Mouse (Mus musculus): ENCODE data around the gene Ssh3.
A peak's percentile ranks its signal among the peaks of the same experiment; 100 is the strongest.

Gene Ssh3

GRCm38 (mm10) chr19:4244775-4245174 is 24.2 kb downstream of the Ssh3 start:
- DNase-seq (ENCODE audit: low read depth) = no peak

GRCm38 (mm10) chr19:4242416-4242815 is 26.6 kb downstream of the Ssh3 start:
- peak; percentile 46 for DNase-seq (ENCODE audit: low read depth)

GRCm38 (mm10) chr19:4240247-4240668 is 28.7 kb downstream of the Ssh3 start:
- DNase-seq (ENCODE audit: low read depth) = no peak

DNA sequence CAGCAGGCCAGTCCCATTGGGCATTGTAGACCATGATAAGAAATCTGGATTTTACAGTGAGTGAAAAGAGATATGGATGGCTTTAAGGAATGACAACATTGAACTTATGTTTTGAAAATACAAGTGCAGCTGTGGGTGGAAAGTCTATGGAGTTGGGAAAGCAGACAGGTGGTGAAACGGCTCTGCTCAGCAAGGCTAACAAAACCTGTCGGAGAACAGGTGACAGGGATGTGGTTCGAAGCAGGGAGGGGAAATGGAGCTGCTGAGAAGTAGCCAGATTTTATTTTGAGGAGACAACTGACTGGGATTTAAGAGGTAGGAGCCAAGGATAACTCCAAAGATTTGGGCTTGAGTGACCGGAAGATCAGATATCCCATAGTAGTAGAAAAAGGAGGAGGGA is 34.4 kb downstream of the Ssh3 start:
- DNase-seq (ENCODE audit: low read depth) = no peak

DNA sequence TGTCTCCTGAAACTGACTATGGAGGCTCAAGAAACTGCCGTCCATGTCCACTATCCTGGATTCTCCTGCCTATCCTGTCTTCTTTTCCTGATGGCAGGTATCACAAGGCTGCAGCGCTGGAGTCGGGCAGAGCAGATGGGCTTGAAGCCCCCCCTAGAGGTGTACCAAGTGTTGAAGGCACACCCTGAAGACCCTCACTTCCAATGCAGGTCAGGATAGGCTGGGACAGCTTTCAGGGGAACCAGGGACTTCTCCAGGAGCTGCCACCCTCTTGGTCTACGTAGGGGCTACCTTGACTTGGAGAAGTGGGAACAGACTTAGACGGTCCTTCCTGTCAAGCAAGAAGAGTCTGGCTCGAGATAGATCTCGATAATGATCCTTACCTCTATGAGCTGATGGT is 36.3 kb downstream of the Ssh3 start:
- DNase-seq (ENCODE audit: low read depth) = no peak

DNA sequence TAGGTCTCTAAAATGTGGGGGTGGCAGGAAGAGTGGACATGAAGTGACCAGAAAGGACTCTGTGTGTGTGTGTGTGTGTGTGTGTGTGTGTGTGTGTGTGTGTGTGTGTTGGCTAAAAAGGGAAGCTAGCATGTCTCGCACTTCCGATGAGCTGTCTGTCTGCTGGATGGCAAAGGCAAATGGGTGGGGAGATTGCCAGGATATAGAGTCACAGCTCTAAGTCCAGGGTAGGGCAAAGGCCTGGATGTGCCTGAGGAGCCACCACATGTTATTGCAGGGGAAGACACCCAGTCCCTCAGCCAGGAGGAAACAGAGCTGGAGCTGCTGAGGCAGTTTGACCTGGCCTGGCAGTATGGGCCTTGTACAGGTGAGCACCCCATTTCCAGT is 36.8 kb downstream of the Ssh3 start:
- peak; percentile 90 for DNase-seq (ENCODE audit: low read depth)

DNA sequence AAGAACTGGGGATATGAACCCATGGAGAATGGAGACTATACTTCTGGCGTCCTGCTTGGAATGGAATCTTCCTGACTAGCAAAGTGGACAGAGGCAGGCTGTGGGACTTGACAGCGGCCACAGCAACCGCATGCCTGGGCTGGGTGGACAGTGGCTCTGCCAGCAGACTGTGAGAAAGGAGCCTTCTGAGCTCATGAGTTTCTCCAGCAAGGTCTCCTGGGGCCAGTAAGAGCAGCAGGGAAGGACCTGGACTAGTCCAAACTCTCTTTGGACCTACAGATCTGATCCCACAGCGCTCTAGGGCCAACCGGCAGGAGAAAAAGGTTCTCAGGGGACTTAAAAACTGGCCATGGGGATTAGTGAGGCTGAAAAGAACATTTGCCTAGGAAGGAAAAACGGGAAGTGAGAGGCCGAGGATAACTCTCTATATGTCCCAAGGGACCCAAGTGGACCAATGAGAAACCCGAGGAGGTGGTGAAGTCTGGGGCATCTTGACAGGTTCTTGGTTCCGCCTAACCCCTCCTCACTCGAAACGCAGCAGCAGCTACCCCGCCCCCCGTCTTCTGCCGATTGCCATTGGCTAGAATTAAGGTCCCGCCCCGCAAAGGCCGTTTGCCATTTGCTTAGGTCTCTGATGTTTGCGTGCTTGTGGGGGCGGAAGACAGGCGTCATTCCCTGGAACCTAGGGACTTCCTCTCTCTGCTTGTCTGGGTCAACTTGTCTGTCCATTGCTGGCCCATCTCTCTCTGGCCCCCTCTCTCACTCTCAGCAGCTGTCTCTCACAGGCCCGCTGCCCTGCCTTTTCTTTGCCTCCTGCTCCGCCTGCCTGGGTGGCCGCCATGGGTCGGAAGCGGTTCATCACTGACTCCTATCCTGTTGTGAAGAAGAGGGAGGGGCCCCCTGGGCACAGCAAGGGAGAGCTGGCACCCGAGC is 37.5 kb downstream of the Ssh3 start, which contains the start of gene Pold4:
Gene Pold4 (plus strand): TSS at position 647 of the 933 bp plus-strand sequence.
- peak; percentile 98 for DNase-seq (ENCODE audit: low read depth)

GRCm38 (mm10) chr19:4230415-4230814 is 38.6 kb downstream of the Ssh3 start:
- DNase-seq (ENCODE audit: low read depth) = peak; percentile 29

DNA sequence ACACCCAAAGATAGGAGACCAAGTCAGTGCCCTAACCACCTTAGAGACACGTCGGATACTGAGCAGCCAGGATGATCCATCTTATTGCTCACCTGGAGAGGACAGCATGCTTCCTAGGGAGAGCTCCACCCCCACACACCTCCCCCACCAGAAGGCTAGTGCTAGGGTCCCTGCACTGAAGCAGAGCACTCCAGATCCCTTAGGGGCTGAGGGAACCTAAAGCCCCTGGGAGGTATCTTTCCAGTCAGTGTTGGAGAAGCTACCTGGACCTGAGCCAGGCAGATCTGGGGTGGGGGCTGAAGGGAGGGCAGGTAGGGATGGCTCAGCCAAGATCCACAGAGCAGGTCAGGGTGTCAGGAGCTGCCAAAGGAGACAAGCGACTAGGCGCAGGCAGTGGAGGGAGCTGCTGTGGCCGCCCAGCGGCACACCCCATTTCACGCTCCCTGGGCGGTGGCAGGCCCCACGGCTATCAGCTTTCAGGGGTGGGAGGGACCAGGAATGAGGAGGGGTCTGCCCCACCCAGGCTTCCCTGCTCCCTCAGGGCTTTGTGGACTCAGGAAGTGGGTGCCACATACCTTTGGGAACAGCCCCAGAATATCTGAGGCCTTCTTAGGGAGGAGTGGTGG is 39.4 kb downstream of the Ssh3 start:
- DNase-seq (ENCODE audit: low read depth) = no peak

- no peak for DNase-seq (ENCODE audit: low read depth)
Measured at GRCm38 (mm10) chr19:4228891-4229290, 40.1 kb downstream of the Ssh3 start.

- DNase-seq (ENCODE audit: low read depth) = peak; percentile 88
Measured at GRCm38 (mm10) chr19:4227894-4228678, 40.9 kb downstream of the Ssh3 start.

DNA sequence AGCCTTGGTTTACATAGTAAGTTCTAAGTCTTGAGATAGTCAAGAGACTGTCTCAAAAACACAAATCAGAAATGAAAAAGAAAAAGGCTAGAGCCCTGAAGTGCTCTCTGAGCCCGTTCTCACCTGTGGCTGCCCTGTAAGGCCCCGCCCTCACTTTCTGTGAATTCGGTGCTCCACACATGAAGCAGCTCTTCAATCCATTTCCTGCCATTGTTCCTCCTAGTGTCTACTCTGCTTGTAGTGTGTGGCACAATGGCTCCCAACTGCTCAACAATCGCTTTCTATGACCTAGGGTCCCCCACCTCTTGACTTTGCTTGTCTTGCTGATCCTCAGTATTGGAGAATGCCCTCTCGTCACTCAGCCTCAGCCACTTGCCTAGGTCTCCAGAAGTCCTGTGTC is 41.5 kb downstream of the Ssh3 start:
- DNase-seq (ENCODE audit: low read depth) = no peak

DNA sequence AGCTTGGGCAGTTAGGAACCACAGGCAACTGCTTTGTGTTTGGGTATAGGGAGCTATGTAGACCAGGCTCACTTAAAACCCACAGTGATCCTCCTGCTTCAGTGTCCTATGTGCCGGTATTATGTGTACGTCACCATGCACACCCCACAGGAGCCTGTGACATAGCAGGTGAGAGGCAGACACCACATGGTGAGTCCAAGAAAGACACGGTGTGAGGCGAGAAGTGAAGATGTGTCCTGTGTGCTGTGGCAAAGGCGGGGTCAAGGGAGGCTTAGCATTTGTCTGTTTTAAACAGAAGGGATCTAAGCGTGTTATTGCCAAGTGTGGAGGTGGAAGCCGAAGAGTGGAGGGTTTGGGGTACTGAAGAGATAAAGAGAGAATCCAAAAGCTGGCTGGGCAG is 42.2 kb downstream of the Ssh3 start:
- no peak for DNase-seq (ENCODE audit: low read depth)

GRCm38 (mm10) chr19:4222165-4222564 is 46.8 kb downstream of the Ssh3 start:
- DNase-seq (ENCODE audit: low read depth) = peak; percentile 65

GRCm38 (mm10) chr19:4220957-4221743 is 47.8 kb downstream of the Ssh3 start:
- DNase-seq (ENCODE audit: low read depth) = no peak

- DNase-seq (ENCODE audit: low read depth) = no peak
Measured at GRCm38 (mm10) chr19:4220416-4220815, 48.6 kb downstream of the Ssh3 start.

DNA sequence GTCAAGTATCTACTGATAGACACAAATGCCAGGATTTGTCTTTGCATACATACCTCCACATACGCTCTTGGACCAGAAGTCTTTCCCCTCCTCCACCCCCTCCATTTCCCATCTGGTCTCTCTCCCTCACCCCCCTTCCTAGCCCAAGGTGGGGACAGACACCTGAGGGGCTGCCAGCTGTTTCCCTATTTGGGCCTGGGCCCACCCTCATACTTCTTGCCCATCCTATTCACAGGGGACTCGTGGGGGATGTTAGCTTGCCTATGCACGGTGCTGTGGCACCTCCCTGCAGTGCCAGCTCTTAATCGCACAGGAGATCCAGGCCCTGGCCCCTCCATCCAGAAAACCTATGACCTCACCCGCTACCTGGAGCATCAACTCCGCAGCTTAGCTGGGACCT is 49.0 kb downstream of the Ssh3 start:
- DNase-seq (ENCODE audit: low read depth) = no peak

DNA sequence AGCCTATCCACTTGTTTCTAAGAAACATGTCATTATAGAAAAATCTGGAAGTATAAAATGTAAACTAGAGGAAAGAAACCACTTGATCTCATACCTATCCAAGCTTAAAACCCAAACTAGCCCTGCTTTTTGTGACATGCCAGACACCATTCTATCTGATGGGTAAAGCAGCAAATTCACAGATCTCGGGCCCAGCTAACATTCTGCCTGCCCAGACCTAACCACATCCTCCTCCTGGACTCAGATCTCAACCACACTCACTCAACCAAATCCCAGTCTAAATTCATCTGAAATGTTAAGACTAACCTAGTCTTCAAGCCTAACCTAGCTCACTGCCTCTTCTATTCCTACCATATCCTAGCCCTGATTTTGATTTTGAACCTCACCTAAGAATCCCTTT is 50.2 kb downstream of the Ssh3 start:
- peak; percentile 58 for DNase-seq (ENCODE audit: low read depth)

DNA sequence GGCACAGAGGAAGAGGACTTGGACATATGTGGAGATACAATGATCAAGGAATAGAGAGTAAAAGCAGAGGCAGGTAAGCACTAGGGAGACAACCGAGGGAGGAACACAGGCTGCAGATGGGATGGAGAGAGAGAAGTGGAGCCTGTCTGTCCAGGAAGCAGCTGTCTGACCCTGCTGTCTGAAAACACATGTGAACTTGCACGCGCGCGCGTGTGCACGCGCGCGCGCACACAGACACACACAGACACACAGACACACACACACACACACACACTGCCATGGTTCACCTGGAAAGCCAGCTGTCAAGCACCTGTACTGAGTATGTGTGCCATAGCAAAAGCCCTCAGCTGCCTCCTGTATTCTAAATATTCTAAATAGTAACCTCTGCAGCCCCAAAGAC is 50.7 kb downstream of the Ssh3 start:
- DNase-seq (ENCODE audit: low read depth) = no peak

DNA sequence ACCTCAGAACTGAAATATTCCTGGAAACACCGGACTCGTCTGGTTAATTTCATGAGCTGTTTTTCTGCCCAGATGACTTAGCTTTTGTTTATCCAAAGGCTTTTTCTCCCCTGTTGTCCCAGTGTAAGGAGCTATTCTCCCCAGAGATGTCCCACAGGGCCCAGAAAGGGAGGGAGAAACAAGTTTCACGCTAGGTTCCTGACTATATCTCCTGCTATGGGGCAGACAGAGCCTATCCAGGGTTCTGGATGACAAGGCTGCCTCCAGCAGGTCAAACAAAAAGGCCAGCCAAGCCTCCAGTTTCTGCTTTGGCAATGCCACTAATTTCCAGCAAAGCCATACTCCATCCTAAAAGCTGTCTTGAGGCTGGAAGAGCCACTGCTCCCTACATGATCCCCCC is 51.1 kb downstream of the Ssh3 start:
- DNase-seq (ENCODE audit: low read depth) = no peak

GRCm38 (mm10) chr19:4217140-4217539 is 51.8 kb downstream of the Ssh3 start:
- no peak for DNase-seq (ENCODE audit: low read depth)

Data from 416B (cell line).